Mouse (Mus musculus) macrophage (primary cell): Measurements from ENCODE around the gene Akr1b10. TPM values are rescaled to one million over a fixed set of nuclear protein-coding genes. Genes with fewer than 3 reads are reported as not detected.
A peak's percentile ranks its signal among the peaks of the same experiment; 100 is the strongest.
"Not testable (repeated sequence)": the region's sequence is repeated elsewhere in the genome, so short reads cannot be mapped to it uniquely, and the experiment has no call there.

ENCODE experiments used
- H3K27ac ChIP-seq: fragments of 350-480 bp; formaldehyde crosslinking; 2 replicates; pipeline ENCODE4 v1.9.0; 2021
- H3K36me3 ChIP-seq: fragments of 350-480 bp; formaldehyde crosslinking; 2 replicates; pipeline ENCODE4 v1.9.0; 2021; ENCODE audit errors: inconsistent target
- H3K4me3 ChIP-seq: fragments of 350-480 bp; formaldehyde crosslinking; 2 replicates; pipeline ENCODE4 v1.9.0; 2021; ENCODE audit errors: inconsistent target
- H3K79me2 ChIP-seq: fragments of 350-480 bp; formaldehyde crosslinking; 2 replicates; pipeline ENCODE4 v1.9.0; 2021; ENCODE audit errors: inconsistent target
- WGBS: methylation state at CpG from one replicate; pipeline ENCODE4 v1.1.7; 2026; ENCODE audit warnings: inconsistent platforms; ENCODE audit not compliant: missing documents; 5-methylcytosine and 5-hydroxymethylcytosine counted together
- polyA plus RNA-seq: library from polyadenylated mRNA; stranded (reverse); fragments of 250-400 nt; gene quantifications from 3 replicates; pipeline ENCODE4 v1.2.4, GENCODE M21; 2018; ENCODE audit warnings: inconsistent platforms

Akr1b10 gene
- polyA plus RNA-seq, 1 experiment from 2014 or later: 55.7 TPM

- Histone ChIP-seq H3K4me3 (no peak overlapping the region), H3K36me3 (peaks cover 39% of the 10 kb centered on the region; the same call in 1 of the 2 replicates), H3K27ac (peak overlapping the region; percentile 39), H3K79me2 (no peaks in the 10 kb centered on the region)
- WGBS: 88% methylated on average over 6 of the region's 6 CpGs
Observed at GRCm38 (mm10) chr6:34398431-34398830, 14.4 kb downstream of the Akr1b10 start.

- H3K27ac ChIP-seq: peak overlapping the region; percentile 39; the same call in 1 of the 2 replicates
- peaks cover 26% of the 10 kb centered on the region; the same call in 1 of the 2 replicates for H3K36me3 ChIP-seq
- WGBS: 96% methylated on average over 13 of the region's 13 CpGs
Observed at GRCm38 (mm10) chr6:34399606-34400220, 15.7 kb downstream of the Akr1b10 start.

GRCm38 (mm10) chr6:34400696-34401095, 16.7 kb downstream of the Akr1b10 start:
- no peak overlapping the region for H3K4me3 ChIP-seq
- H3K36me3 ChIP-seq: peaks cover 17% of the 10 kb centered on the region; the same call in 1 of the 2 replicates
- H3K79me2 ChIP-seq: no peaks in the 10 kb centered on the region
- no peak overlapping the region for H3K27ac ChIP-seq
- 95% methylated on average over 2 of the region's 2 CpGs for WGBS

More at GRCm38 (mm10) chr6:34399606-34400220, 15.7 kb downstream of the Akr1b10 start:
- Histone ChIP-seq H3K79me2 (no peaks in the 10 kb centered on the region), H3K4me3 (no peak overlapping the region)

- H3K36me3 ChIP-seq: no peaks in the 10 kb centered on the region
- no peaks in the 10 kb centered on the region for H3K79me2 ChIP-seq
- 96% methylated on average over 4 of the region's 4 CpGs for WGBS
- no peak overlapping the region for H3K27ac ChIP-seq
- no peak overlapping the region for H3K4me3 ChIP-seq
Observed at GRCm38 (mm10) chr6:34406746-34407145, 22.7 kb downstream of the Akr1b10 start.

- WGBS: 95% methylated on average over 9 of the region's 10 CpGs
- Histone ChIP-seq H3K27ac (no peak overlapping the region), H3K36me3 (no peaks in the 10 kb centered on the region), H3K79me2 (no peaks in the 10 kb centered on the region), H3K4me3 (no peak overlapping the region)
Observed at GRCm38 (mm10) chr6:34407403-34407802, 23.4 kb downstream of the Akr1b10 start.

GRCm38 (mm10) chr6:34412023-34412422, 28.0 kb downstream of the Akr1b10 start, which contains the start of gene Akr1b7:
Gene Akr1b7 (plus strand): TSS chr6:34412334.
- H3K4me3 ChIP-seq: no peak within 1 kb of the TSS

GRCm38 (mm10) chr6:34412688-34413087, 28.7 kb downstream of the Akr1b10 start:
- no peak overlapping the region for H3K4me3 ChIP-seq
- no peaks in the 10 kb centered on the region for H3K36me3 ChIP-seq
- WGBS: 89% methylated on average over 1 of the region's 1 CpGs
- H3K27ac ChIP-seq: no peak overlapping the region
- no peaks in the 10 kb centered on the region for H3K79me2 ChIP-seq

More at GRCm38 (mm10) chr6:34412023-34412422, 28.0 kb downstream of the Akr1b10 start, which contains the start of gene Akr1b7:
- no peaks in the 10 kb centered on the region for H3K36me3 ChIP-seq
- no peaks in the 10 kb centered on the region for H3K79me2 ChIP-seq
- H3K27ac ChIP-seq: no peak within 1 kb of the TSS
- 46% methylated on average over 6 of the region's 6 CpGs for WGBS

GRCm38 (mm10) chr6:34413386-34413785, 29.4 kb downstream of the Akr1b10 start:
- not testable (repeated sequence) for H3K79me2 ChIP-seq, H3K4me3 ChIP-seq, H3K36me3 ChIP-seq, H3K27ac ChIP-seq
- 86% methylated on average over 1 of the region's 1 CpGs for WGBS

DNA sequence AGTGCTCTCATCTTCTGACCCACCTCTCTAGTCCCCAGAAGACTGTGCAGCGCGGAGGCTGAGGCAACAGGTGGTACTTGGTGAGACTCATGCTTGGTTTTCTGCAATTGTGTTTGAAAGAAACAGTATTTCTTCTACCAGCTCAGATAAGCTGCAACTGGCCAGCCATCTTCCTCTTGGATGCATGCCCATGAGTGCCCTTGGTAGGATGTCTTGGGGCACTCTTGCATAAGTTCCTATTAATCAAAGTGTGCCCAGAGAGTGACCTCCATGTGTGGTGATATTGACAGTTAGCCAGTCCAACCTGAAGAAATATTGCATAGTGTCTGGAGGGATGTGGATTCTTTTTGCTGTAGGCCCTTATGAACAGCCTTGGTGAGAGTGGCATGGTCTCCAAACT, 32.5 kb downstream of the Akr1b10 start:
- no peak overlapping the region for H3K4me3 ChIP-seq
- no peaks in the 10 kb centered on the region for H3K36me3 ChIP-seq
- H3K27ac ChIP-seq: no peak overlapping the region
- WGBS: 97% methylated on average over 2 of the region's 2 CpGs
- H3K79me2 ChIP-seq: no peaks in the 10 kb centered on the region

GRCm38 (mm10) chr6:34419071-34419470, 35.1 kb downstream of the Akr1b10 start:
- Histone ChIP-seq H3K4me3 (no peak overlapping the region), H3K79me2 (no peaks in the 10 kb centered on the region), H3K27ac (no peak overlapping the region), H3K36me3 (no peaks in the 10 kb centered on the region)

- H3K27ac ChIP-seq: no peak overlapping the region
- no peaks in the 10 kb centered on the region for H3K79me2 ChIP-seq
- H3K4me3 ChIP-seq: no peak overlapping the region
- 73% methylated on average over 2 of the region's 2 CpGs for WGBS
- H3K36me3 ChIP-seq: no peaks in the 10 kb centered on the region
Observed at GRCm38 (mm10) chr6:34439006-34439405, 55.0 kb downstream of the Akr1b10 start.

GRCm38 (mm10) chr6:34441556-34442257, 57.7 kb downstream of the Akr1b10 start:
- Histone ChIP-seq H3K27ac (no peak overlapping the region), H3K36me3 (no peaks in the 10 kb centered on the region), H3K4me3 (no peak overlapping the region), H3K79me2 (no peaks in the 10 kb centered on the region)
- 52% methylated on average over 9 of the region's 9 CpGs for WGBS

GRCm38 (mm10) chr6:34443791-34444190, 59.8 kb downstream of the Akr1b10 start:
- Histone ChIP-seq H3K36me3 (no peaks in the 10 kb centered on the region), H3K27ac (no peak overlapping the region), H3K4me3 (no peak overlapping the region), H3K79me2 (no peaks in the 10 kb centered on the region)
- 80% methylated on average over 2 of the region's 2 CpGs for WGBS
